ENCODE assay signal across 8 mouse cellular contexts in the genomic region with DNA sequence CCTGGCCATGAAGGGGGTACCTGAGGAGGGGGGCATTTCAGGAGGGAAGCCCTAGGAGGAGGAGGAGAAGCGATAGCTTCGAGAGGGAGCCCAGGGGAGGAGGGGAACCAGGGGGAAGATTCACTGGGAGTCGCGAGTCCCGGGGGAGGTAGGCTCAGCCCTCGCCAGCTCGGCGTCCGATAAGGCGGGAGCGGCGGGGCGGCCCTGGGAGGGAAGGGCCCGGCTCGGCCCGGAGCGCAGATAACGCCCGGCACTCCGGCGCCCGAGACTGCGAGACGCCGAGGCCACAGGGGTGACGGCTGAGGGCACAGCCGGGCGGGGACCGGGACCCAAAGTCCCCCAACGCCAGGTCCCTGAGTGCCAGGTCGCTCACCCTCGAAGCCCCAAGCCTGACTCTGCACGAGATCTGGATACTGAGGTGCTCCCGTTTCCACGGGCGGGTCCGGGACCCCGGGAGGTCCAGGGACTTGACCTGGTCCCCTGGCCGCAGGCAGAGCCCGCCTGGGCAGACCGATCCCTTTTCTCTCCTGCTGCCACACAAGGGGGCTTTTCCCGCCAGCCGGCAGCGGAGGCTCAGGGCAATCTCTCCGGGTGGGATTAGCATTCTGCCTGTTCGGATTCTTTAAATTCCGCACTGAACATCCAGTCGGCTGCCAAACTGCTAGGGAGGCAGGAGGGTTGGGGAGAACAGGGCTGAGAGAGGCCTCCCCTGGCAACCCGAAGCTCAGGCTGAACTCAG. TPM values are rescaled to one million over a fixed set of nuclear protein-coding genes. Genes with fewer than 3 reads are reported as not detected.
DNase-seq lines count a peak whose midpoint lies in the region; ATAC-seq and TF ChIP-seq lines count a peak whose summit lies in the region.

No protein-coding gene starts in this region.

- peak overlapping the region; percentile 36 for H3K4me3 ChIP-seq in forebrain, postnatal 0 days (ENCODE audit: low read depth, low read length)
- peak overlapping the region; percentile 37 for H3K4me3 ChIP-seq in intestine, embryonic 14.5 days (ENCODE audit: low read depth, low read length)

- peaks cover 10% of the 10 kb centered on the region for H3K27me3 ChIP-seq in forebrain, postnatal 0 days (ENCODE audit: insufficient read depth, low read length)
- H3K27me3 ChIP-seq in intestine, embryonic 14.5 days (replicated peaks; ENCODE audit: control insufficient read depth, insufficient read depth, low read length) = no peaks in the 10 kb centered on the region

- peak overlapping the region; percentile 56 for H3K9ac ChIP-seq in forebrain, postnatal 0 days
- peak overlapping the region; percentile 66 for H3K9ac ChIP-seq in intestine, embryonic 14.5 days (ENCODE audit: low read length)

- TF ChIP-seq CTCF in forebrain, postnatal 0 days (IDR thresholded peaks at IDR 0.05; ENCODE audit: low read depth) = no peak

- peak; percentile 50 for DNase-seq in ES-CJ7 (ENCODE audit: low read depth, low spot score)
- peak; percentile 48 for DNase-seq in adrenal gland, postnatal 25 days
- peak; percentile 52 for DNase-seq in forebrain, postnatal 0 days
- peak; percentile 74 for DNase-seq in intestine, embryonic 14.5 days (ENCODE audit: low spot score)
- DNase-seq in lung, adult 18-20 months = peak; percentile 63 to 77
- DNase-seq in ovary, postnatal 14 days (ENCODE audit: low spot score) = peak; percentile 52
- DNase-seq in cerebellum, adult 8-10 months = no peak
- no peak for DNase-seq in frontal cortex, postnatal 36 days (ENCODE audit: low spot score in 2 of 2)

- H3K27ac ChIP-seq in forebrain, postnatal 0 days (ENCODE audit: low read depth, low read length) = no peak overlapping the region
- H3K27ac ChIP-seq in intestine, embryonic 14.5 days (ENCODE audit: low read depth) = peak overlapping the region; percentile 79

- peak; percentile 38; the same call in 1 of the 2 replicates for ATAC-seq in forebrain, postnatal 0 days
- ATAC-seq in intestine, embryonic 14.5 days (replicated peaks; ENCODE audit: low FRiP score, low TSS enrichment, low read depth) = peak; percentile 33; the same call in 1 of the 2 replicates

- H3K36me3 ChIP-seq in forebrain, postnatal 0 days (ENCODE audit: insufficient read depth) = no peaks in the 10 kb centered on the region
- no peaks in the 10 kb centered on the region for H3K36me3 ChIP-seq in intestine, embryonic 14.5 days (ENCODE audit: control insufficient read depth, insufficient read depth, low read length)

- H3K4me2 ChIP-seq in forebrain, postnatal 0 days (ENCODE audit: low read depth) = peak overlapping the region; percentile 94
- H3K4me2 ChIP-seq in intestine, embryonic 14.5 days (ENCODE audit: low read length) = peak overlapping the region; percentile 95

- no peaks in the 10 kb centered on the region for H3K9me3 ChIP-seq in forebrain, postnatal 0 days (ENCODE audit: low read length)
- no peaks in the 10 kb centered on the region for H3K9me3 ChIP-seq in intestine, embryonic 14.5 days (ENCODE audit: control insufficient read depth, low read length)

- 0 out of 2 replicates have a peak, but pooled peaks cover 5% of the 10 kb centered on the region for H3K4me1 ChIP-seq in forebrain, postnatal 0 days (ENCODE audit: insufficient read depth)
- H3K4me1 ChIP-seq in intestine, embryonic 14.5 days (replicated peaks; ENCODE audit: control insufficient read depth, insufficient read depth, low read length) = peaks cover 37% of the 10 kb centered on the region

- WGBS in forebrain, postnatal 0 days = 1% methylated on average over 48 of the region's 49 CpGs
- WGBS in intestine, embryonic 14.5 days = 2% methylated on average over 46 of the region's 49 CpGs

RNA-seq across cellular contexts. Expression of a gene that starts 32.1 kb away (rescaled TPM):
- total RNA-seq in adrenal gland, postnatal 25 days (2021) = 0.95 and 1.5 TPM in 2 replicates
- total RNA-seq in forebrain, postnatal 0 days (2014; rRNA removed) = not detected in 2 replicates
- polyA plus RNA-seq in forebrain, postnatal 0 days (2015; fragmentation: Nextera tagmentation; extraction: Ambion mirVana) = not detected in 2 replicates
- not detected in 2 replicates for polyA plus RNA-seq in intestine, embryonic 14.5 days (2014; fragmentation: Nextera tagmentation; extraction: Ambion mirVana)

Comparison
In these comparisons a context has a peak if more than half of its experiments do, and no peak if none do; other contexts are left out.
1. DNase-seq: peak in ES-CJ7 (single experiment), adrenal gland, postnatal 25 days (single experiment), forebrain, postnatal 0 days (single experiment), intestine, embryonic 14.5 days (single experiment), lung, adult 18-20 months (2 of 2) and ovary, postnatal 14 days (single experiment); none in cerebellum, adult 8-10 months (single experiment) and frontal cortex, postnatal 36 days (0 of 2).